Mouse (Mus musculus) neural tube, embryonic 15.5 days (tissue): Measurements from ENCODE around the gene Vmn2r83. TPM values are rescaled to one million over a fixed set of nuclear protein-coding genes. Genes with fewer than 3 reads are reported as not detected.

Source experiments
- ATAC-seq: fragments of 200-750 bp; cut with Nextera tagmentation; 2 replicates; pipeline ENCODE4 v1.8.0; 2017; ENCODE audit warnings: mild to moderate bottlenecking, moderate TSS enrichment, moderate library complexity; ENCODE audit not compliant: low FRiP score
- H3K27ac ChIP-seq: fragments of 300-500 bp; sonication (generic); replicated peaks from 2 replicates; pipeline ENCODE4 v1.5.1; 2015; ENCODE audit warnings: mild to moderate bottlenecking, inconsistent platforms
- H3K27me3 ChIP-seq: fragments of 300-500 bp; sonication (generic); replicated peaks from 2 replicates; pipeline ENCODE4 v1.6.1; 2015; ENCODE audit warnings: inconsistent platforms
- H3K36me3 ChIP-seq: fragments of 300-500 bp; sonication (generic); 2 replicates; pipeline ENCODE4 v1.6.1; 2015; ENCODE audit warnings: inconsistent platforms
- H3K4me1 ChIP-seq: fragments of 300-500 bp; sonication (generic); 2 replicates; pipeline ENCODE4 v1.6.1; 2015; ENCODE audit warnings: inconsistent platforms
- H3K4me2 ChIP-seq: fragments of 300-500 bp; sonication (generic); 2 replicates; pipeline ENCODE4 v1.6.1; 2015; ENCODE audit warnings: inconsistent platforms, mild to moderate bottlenecking, moderate library complexity
- H3K4me3 ChIP-seq: fragments of 300-500 bp; sonication (generic); replicated peaks from 2 replicates; pipeline ENCODE4 v1.5.1; 2015; ENCODE audit warnings: mild to moderate bottlenecking, inconsistent platforms
- H3K9ac ChIP-seq: fragments of 300-500 bp; sonication (generic); replicated peaks from 2 replicates; pipeline ENCODE4 v1.6.1; 2015; ENCODE audit warnings: mild to moderate bottlenecking, inconsistent platforms
- H3K9me3 ChIP-seq: fragments of 300-500 bp; sonication (generic); replicated peaks from 2 replicates; pipeline ENCODE4 v1.6.1; 2016; ENCODE audit warnings: inconsistent platforms
- WGBS: fragments of 180-500 bp; shearing (Covaris S2); methylation state at CpG from one replicate; pipeline ENCODE4 v1.1.7; 2015; ENCODE audit warnings: mixed read lengths; 5-methylcytosine and 5-hydroxymethylcytosine counted together
- microRNA-seq: library from miRNA; unstranded; fragments of <30 nt; microRNA quantifications from one replicate; pipeline ENCODE4, GENCODE M21; 2017
- polyA plus RNA-seq: library from polyadenylated mRNA; unstranded; fragments of >200 nt; fragmentation: Nextera tagmentation; extraction: Ambion mirVana; gene quantifications from 2 replicates; pipeline ENCODE4 v1.2.1, GENCODE M21; 2015

Vmn2r83 gene
- polyA plus RNA-seq, 1 experiment from 2014 or later = 0.08 TPM

GRCm38 (mm10) chr10:79539701-79540495 lies 71.4 kb downstream of the Vmn2r83 start:
- 95% methylated on average over 16 of the region's 16 CpGs for WGBS
- H3K27me3 ChIP-seq = no peaks in the 10 kb centered on the region
- H3K9me3 ChIP-seq = no peaks in the 10 kb centered on the region
- H3K36me3 ChIP-seq = peaks cover 62% of the 10 kb centered on the region
- no peak overlapping the region for H3K27ac ChIP-seq
- H3K4me2 ChIP-seq = no peak overlapping the region
- no peak overlapping the region for H3K4me3 ChIP-seq
- no peak for ATAC-seq
- no peaks in the 10 kb centered on the region for H3K4me1 ChIP-seq
- no peak overlapping the region for H3K9ac ChIP-seq

DNA sequence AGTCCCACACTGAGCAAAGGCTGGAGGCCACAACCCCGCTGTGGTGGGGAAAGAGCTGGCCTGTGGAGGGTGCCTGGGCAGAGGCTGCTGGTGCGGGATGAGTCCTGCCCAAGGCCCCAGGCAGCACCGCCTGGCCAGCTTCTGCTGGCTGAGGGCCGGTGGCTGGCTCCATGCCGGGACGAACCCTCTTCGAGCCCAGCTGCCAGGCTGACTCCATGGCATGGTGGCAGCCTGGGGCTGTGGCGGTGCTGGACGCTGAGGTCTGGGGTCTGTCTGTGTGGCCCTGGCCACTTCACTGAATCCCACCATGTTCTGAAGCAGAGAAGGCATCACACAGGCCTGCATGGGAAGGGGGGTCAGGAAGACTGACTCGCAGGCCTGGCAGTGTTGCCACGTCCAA lies 72.2 kb downstream of the Vmn2r83 start:
- no peak for ATAC-seq
- Histone ChIP-seq H3K36me3 (peaks cover 71% of the 10 kb centered on the region), H3K27me3 (no peaks in the 10 kb centered on the region), H3K27ac (no peak overlapping the region), H3K4me1 (no peaks in the 10 kb centered on the region), H3K9ac (no peak overlapping the region), H3K4me3 (no peak overlapping the region), H3K4me2 (no peak overlapping the region), H3K9me3 (no peaks in the 10 kb centered on the region)
- 95% methylated on average over 11 of the region's 11 CpGs for WGBS

- Histone ChIP-seq H3K4me2 (no peak overlapping the region), H3K27ac (no peak overlapping the region), H3K9me3 (no peaks in the 10 kb centered on the region), H3K9ac (no peak overlapping the region), H3K36me3 (peaks cover 79% of the 10 kb centered on the region), H3K27me3 (no peaks in the 10 kb centered on the region), H3K4me3 (no peak overlapping the region), H3K4me1 (no peaks in the 10 kb centered on the region)
- WGBS = 79% methylated on average over 15 of the region's 15 CpGs
- ATAC-seq = no peak
These were observed 73.0 kb downstream of the Vmn2r83 start for GRCm38 (mm10) chr10:79541522-79541921.

GRCm38 (mm10) chr10:79542171-79542570 lies 73.6 kb downstream of the Vmn2r83 start:
- no peak overlapping the region for H3K9ac ChIP-seq
- no peaks in the 10 kb centered on the region for H3K27me3 ChIP-seq
- no peak overlapping the region for H3K4me3 ChIP-seq
- H3K9me3 ChIP-seq = no peaks in the 10 kb centered on the region
- ATAC-seq = no peak
- 90% methylated on average over 11 of the region's 11 CpGs for WGBS
- peaks cover 85% of the 10 kb centered on the region for H3K36me3 ChIP-seq
- H3K4me2 ChIP-seq = no peak overlapping the region
- H3K4me1 ChIP-seq = no peaks in the 10 kb centered on the region
- H3K27ac ChIP-seq = no peak overlapping the region

Small RNAs within 50 kb of the gene (microRNA-seq; reads per million reads assigned to microRNA genes)
- gene Mir6909 = not detected

Other genes with a start within 250 kb of the Vmn2r83 start
- gene Vmn2r81, start 221.0 kb upstream of the Vmn2r83 start, polyA plus RNA-seq = not detected in 2 replicates
- not detected in 2 replicates for gene Vmn2r82, start 112.2 kb upstream of the Vmn2r83 start, polyA plus RNA-seq
- 23.7 and 26.2 TPM in 2 replicates for gene Plpp2, start 65.1 kb downstream of the Vmn2r83 start, polyA plus RNA-seq
- 61.7 and 68.6 TPM in 2 replicates for gene Mier2, start 86.5 kb downstream of the Vmn2r83 start, polyA plus RNA-seq
- 0.37 TPM in 1 of 2 replicates, not detected in the other for gene Theg, start 118.6 kb downstream of the Vmn2r83 start, polyA plus RNA-seq
- 0.40 and 0.55 TPM in 2 replicates for gene C2cd4c, start 145.3 kb downstream of the Vmn2r83 start, polyA plus RNA-seq
- gene Shc2, start 169.2 kb downstream of the Vmn2r83 start, polyA plus RNA-seq = 24.7 and 28.9 TPM in 2 replicates
- 0.14 and 0.17 TPM in 2 replicates for gene Odf3l2, start 177.0 kb downstream of the Vmn2r83 start, polyA plus RNA-seq
- gene Madcam1, start 195.8 kb downstream of the Vmn2r83 start, polyA plus RNA-seq = 1.0 and 4.1 TPM in 2 replicates
- 109 and 115 TPM in 2 replicates for gene Tpgs1, start 200.6 kb downstream of the Vmn2r83 start, polyA plus RNA-seq
- gene Cdc34, start 213.5 kb downstream of the Vmn2r83 start, polyA plus RNA-seq = 83.0 and 83.4 TPM in 2 replicates
- gene Gzmm, start 220.3 kb downstream of the Vmn2r83 start, polyA plus RNA-seq = 1.1 TPM in 2 replicates
- gene Bsg, start 235.8 kb downstream of the Vmn2r83 start, polyA plus RNA-seq = 958 and 1,001 TPM in 2 replicates
- gene Hcn2, start 247.9 kb downstream of the Vmn2r83 start, polyA plus RNA-seq = 2.0 and 3.0 TPM in 2 replicates